Mouse (Mus musculus) adrenal gland, adult 18-20 months (tissue): Measurements from ENCODE around the gene Zmym3. TPM values are rescaled to one million over a fixed set of nuclear protein-coding genes. Genes with fewer than 3 reads are reported as not detected.
A peak's percentile ranks its signal among the peaks of the same experiment; 100 is the strongest.

Source experiments
- DNase-seq, 2 experiments: peaks; one replicate each; pipeline ENCODE4 v3.0.0; 2021 to 2022; ENCODE audit warnings: low spot score in 2 of 2
- long read RNA-seq, 2 experiments: library from polyadenylated mRNA; stranded (forward); transcript quantifications; one replicate each; pipeline ENCODE4 v2.0.0; 2021
- total RNA-seq, 2 experiments: library from RNA; stranded (reverse); gene quantifications; 1 replicate in 1 of 2; 2 replicates in 1 of 2; pipeline ENCODE4 v1.2.3; 2021

The Zmym3 gene
- 10 to 100 TPM; 46.3 to 73.4 TPM for total RNA-seq
- long read RNA-seq, experiment 1, partial matches to known transcripts = 3 of 8 reads
- long read RNA-seq, experiment 1, other reads (novel, unspliced or antisense) = 3 of 8 reads
- long read RNA-seq, experiment 2, partial matches to known transcripts = 7 of 19 reads
- long read RNA-seq, experiment 2, other reads (novel, unspliced or antisense) = 8 of 19 reads

GRCm38 (mm10) chrX:101420700-101421095, at the start of gene Zmym3:
Gene Zmym3, minus strand, starts transcription at chrX:101420849.
- DNase-seq = no peak

- DNase-seq = no peak
These were observed 30.9 kb upstream of the Zmym3 start for GRCm38 (mm10) chrX:101451591-101451990.

- no peak for DNase-seq
These were observed 30.5 kb upstream of the Zmym3 start for GRCm38 (mm10) chrX:101451147-101451546.

- no peak for DNase-seq
These were observed 28.3 kb upstream of the Zmym3 start, which contains the start of gene Itgb1bp2 for GRCm38 (mm10) chrX:101448886-101449475. Gene Itgb1bp2, plus strand, starts transcription at chrX:101449088.

DNA sequence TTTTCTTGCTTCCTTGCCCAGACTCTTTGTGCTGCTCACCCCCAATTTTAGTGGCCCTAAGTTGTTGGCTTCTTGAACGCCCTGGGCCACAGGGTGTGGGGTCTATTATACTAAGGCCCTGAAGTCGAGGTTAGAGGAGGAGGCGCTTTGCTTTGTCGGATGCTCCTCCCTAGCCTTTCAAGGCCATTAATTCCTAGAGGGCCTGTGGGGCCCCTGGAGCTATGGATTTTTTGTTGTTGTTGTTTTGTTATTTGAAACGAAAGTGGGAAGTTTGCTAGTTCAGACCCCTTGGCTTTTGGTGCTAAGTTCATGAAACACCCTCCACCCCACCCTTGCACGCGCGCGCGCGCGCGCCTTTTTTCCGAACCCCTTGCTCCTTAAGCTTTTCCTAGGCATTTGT, 9.3 kb upstream of the Zmym3 start:
- DNase-seq = no peak

DNA sequence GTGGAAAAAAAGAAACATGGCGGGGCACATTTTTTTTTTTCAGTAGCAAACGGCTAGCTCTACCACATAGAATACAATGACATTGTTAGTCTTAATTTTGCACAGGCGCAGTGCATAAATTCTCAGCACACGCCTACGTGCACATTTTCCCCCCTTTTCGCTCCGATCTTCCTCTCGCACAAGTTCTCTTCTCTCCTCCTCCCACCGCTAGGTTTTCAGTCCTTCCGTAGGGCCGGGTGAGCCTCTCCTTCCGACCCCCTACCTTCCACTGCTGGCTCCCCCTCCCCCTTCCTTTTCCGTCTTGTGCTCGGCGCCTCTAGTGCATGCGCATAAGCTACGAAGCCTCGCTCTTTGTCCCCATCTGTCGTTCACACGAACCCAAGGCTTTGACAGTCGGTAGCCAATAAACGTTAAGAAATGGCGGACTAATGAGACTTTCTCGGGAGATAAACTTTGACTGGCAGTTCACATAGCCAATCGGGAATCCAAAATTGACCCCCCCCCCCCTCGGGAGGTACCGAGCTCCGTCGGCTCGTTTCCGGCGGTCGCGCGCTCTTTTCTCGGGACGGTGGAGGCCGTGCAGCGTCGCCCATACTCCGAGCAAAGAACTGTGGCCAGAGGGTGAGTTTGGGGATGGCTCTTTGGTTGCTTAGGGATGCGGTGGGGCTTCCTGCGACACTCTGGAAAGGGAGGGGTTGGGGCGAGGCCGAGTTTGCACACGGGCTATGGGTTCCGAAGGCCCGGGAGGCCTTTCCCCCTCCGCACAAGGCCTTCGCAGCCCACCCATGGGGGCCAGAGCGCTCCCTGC, 8.7 kb upstream of the Zmym3 start, which contains the start of gene Nono:
Gene Nono, plus strand, starts transcription at position 177 of the 808 bp plus-strand sequence.
- peak; percentile 58 to 61 for DNase-seq

- DNase-seq = no peak
These were observed 8.1 kb upstream of the Zmym3 start for GRCm38 (mm10) chrX:101428785-101429141.

DNA sequence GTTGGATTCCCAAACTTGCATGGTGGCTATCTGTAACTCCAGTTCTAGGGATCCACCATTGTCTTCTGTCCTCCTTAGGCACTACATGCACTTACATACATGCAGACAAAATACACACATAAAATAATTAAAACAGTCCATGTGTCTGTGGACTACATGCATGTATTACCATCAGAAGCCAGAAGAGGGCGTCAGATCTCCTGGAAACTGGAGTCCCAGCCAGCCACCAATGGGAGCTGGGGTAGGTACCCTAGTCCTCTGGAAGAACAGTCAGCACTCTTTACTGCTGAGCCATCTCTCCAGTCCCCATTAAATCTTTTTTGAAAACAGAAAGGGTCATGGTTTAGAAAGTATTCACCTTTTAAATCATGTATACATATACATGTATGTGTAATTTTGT, 7.1 kb upstream of the Zmym3 start:
- DNase-seq = no peak

DNA sequence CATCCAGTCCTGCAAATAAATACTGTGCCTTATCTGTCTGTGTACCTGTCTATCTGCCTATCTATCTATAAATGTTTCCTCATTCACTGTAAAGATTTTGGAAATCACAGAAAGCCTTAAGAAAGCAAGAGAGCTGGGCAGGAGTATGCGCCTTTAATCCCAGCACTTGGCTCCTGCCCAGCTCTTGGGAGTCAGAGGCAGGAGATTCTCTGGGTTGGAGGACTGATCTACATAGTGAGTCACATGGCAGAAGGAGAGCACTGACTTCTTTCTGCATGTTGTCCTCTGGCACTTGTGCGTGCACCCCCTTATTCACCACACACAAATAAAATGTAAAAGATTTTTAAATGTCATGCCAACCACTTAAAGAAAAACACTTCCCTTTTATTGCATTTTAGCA, 2.8 kb upstream of the Zmym3 start:
- no peak for DNase-seq

- peak; percentile 67 to 71 for DNase-seq
These were observed 637 bp downstream of the Zmym3 start for GRCm38 (mm10) chrX:101419725-101420699.

DNA sequence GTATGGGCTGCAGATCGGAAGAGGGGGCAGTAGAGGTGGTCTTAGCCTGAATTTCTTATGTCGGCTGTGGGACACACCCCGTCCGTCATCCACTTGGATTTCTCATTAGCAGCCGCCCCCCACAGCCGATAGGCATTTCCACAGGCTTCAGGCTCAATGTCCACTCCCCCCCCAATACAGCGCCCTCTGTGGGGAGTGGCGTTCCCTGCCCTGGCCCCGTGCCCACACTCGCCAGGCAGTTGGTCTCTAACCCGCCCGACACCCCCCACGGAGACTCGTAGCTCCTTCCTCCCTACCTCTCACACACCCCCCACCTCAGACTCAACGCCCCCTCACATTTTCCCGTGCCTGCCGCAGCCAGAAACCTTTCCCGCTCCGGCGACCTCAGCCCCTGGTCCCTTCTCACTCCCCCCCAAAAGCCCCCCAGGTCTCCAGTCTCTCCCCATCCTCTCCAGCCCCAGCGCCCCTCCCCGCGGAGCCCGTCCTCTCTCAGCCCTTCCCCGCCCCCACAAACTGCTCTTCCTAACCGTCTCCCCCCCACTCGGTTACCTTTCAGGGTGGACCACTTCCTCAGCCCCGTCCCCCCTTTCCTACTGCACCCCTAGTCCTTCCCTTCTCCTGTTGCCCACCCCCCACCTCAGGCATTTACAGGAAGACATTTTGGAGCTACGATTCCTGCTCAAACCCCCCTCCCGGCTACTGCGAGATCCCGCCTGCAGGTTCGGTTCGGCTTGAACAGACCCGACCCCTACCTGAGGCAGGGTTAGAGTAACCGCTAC, 1.5 kb downstream of the Zmym3 start:
- DNase-seq = peak; percentile 49 to 51

GRCm38 (mm10) chrX:101396459-101396858, 24.2 kb downstream of the Zmym3 start:
- DNase-seq = no peak

DNA sequence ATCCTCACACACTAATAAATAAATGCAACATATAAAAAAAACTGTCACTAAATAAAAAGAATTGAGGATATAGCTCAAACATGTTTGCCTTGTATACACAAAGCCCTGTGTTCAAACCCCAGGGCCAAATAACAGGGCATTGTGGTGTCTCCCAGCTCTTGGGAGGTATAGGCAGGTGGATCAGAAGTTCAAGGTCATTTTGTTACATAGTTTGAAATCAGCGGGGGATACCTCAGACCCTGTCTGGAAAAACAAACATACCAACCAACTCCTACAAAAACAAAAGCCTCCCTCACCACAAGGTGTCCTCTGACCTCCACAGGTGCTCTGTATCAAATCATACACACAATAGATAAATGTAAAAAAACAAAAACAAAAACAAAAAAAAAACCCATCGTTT, 26.3 kb downstream of the Zmym3 start:
- DNase-seq = no peak

DNA sequence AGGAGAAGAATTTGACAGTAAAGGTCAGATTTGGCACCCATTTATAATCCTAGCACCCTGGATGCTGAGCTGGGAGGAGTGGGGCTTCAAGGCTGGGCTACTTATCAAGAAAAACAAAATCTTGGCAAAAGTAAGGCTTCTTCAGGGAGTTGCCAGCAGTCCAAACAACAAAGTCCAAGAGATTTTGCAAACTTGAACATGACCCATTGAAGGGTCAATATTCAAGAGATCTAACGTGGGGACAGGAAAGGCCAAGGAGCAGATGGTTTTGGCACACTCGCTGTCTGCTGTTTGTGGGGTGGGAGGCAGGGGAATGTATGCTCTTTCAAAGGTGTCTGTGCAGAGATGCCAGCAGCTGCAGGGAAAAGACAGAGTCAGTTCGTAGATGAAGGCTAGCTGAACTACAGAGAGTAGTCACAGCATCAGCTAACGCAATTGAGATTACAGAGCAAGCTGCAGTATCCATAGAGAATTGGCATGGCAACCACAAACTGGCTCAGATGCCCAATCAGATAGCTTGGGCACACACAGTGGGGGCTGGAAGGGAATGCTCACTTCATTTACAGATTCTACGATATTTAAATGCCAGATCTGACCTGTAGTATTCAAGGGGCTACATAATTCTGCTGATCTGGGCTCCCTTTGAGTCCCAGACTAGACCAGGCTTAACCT, 31.6 kb downstream of the Zmym3 start:
- no peak for DNase-seq

DNA sequence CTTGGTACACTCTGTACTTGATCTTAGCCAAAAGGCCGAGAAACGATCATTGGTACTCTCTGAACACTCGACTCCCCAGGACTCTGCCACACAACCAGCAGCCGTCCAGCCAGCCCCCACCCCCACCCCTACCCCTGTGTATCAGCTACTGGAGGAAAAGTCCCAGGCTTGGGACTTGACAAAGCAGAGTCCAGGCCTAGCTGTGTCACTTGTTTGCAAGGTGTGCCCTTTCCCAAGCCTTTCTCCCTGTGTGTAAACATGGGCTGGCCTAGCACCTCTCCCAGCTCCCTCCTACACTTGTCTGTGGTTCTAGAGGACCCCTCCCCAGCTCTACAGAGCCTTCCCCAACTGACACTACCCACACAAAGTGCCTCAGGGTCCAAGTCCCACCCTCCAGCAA, 34.4 kb downstream of the Zmym3 start:
- DNase-seq = no peak

DNA sequence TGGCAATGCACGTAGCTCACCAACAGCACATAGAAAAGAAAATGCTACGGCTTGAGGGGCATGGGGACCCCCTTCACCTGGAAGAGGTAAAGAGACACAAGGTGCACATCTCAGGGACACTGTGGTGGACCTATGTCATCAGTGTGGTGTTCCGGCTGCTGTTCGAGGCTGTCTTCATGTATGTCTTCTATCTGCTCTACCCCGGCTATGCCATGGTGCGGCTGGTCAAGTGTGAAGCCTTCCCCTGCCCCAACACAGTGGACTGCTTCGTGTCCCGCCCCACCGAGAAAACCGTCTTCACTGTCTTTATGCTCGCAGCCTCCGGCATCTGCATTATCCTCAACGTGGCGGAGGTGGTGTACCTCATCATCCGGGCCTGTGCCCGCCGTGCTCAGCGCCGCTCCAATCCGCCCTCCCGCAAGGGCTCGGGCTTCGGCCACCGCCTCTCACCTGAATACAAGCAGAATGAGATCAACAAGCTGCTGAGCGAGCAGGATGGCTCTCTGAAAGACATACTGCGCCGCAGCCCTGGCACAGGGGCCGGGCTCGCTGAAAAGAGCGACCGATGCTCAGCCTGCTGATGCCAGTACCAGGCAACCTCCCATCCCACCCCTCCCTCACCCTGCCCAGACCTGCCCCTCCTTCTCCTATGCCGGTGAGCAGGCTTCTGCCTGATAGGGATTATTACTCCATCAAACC, 36.1 kb downstream of the Zmym3 start:
- no peak for DNase-seq

DNA sequence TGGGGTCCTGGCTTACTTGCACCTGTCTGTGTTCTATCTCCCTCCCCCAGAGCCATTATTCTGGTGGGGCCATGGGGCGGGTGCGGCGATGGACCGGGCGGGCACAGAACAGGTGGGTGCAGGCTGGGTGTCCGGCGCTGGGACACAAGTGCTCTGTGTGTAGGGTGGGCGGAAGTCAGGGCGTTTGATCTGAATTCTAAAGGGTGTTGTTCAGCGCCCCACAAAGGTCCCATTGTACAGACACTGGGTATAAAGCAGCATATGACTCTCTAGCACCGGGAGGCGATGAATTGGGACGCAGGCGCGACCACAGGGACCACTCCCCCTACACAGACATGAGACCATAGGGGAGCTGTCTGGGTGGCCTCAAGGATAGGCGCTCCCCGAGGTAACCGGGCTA, 37.2 kb downstream of the Zmym3 start:
- DNase-seq = no peak

DNA sequence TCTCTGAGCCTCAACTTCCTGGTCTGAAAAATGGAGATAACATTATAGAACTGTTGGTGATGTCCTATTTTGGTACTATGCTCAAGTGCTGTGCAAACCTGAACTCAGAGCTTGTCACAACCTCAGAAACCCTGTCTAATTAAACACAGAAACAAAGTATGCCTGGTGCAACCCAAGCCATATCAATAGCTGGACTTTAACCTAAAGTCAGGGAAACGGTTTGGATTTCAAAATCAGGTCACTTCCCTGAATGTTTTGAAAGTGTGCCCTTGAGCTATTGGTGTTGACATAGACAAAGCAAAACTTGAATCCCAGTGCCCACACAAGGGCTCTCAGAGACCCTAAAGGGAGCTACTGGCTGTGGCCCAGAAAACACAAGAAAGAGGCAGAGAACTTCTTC, 40.9 kb downstream of the Zmym3 start:
- no peak for DNase-seq

DNA sequence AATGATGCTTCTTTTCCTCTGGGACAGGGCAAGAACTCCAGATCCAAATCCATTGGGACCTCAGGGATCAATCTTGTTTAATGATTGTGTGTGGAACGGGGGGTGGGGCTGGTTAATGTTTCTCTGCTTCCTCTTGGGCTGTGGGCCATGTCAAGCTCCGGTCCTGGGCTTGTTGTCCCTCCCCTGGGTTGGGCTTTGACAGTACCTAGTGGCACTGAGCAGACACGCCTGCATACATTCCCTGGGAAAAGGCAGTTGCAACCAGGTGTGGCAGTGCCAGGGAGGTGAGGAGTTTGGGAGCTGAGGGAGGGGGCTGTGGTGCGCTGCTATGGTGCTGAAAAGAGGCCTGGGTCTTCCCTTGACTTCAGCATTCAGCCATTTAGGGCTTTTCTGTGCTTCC, 43.6 kb downstream of the Zmym3 start:
- no peak for DNase-seq
